Mouse (Mus musculus) lung, postnatal 0 days (tissue): ENCODE measurements around the gene Galnt9.

Source experiments
- CTCF ChIP-seq: IDR thresholded peaks from 2 replicates; pipeline ENCODE4 v1.5.1; 2016; ENCODE audit warnings: antibody characterized with exemption, mild to moderate bottlenecking
- EP300 ChIP-seq: IDR thresholded peaks from 2 replicates; pipeline ENCODE4 v1.6.1; 2016; ENCODE audit warnings: antibody characterized with exemption, mild to moderate bottlenecking, control low read depth

DNA sequence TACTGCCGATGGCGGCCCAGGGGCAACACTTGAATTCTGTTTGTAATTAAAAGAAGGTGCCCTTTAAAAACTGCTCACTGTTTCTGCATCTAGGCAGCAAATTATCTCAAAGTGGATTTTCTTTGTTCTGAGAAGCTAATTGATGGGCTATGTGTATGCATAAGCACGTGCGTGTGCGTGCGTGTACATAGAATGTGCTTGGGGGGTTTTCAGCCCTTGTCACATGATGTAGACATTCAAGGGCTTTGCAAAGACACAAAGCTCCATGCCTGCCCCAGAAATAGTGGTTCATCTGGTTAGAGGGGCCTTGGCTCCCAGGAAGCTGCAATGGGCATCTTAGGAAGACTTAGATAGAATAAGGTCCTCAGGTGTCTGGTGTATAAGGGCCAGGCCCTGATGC lies 49.1 kb upstream of the Galnt9 start:
- TF ChIP-seq CTCF (no peak), EP300 (no peak)
